Mouse (Mus musculus) cerebellum, adult 2 months (tissue): Measurements from ENCODE around the gene Hoxc8.

Experiments used
- CTCF ChIP-seq: fragments of 200-500 bp; IDR thresholded peaks from 2 replicates; pipeline ENCODE4 v1.5.1; 2011; ENCODE audit warnings: low read depth, mild to moderate bottlenecking, control low read depth, low read length, moderate library complexity, borderline replicate concordance; ENCODE audit not compliant: insufficient read depth
- POLR2A ChIP-seq: fragments of 200-500 bp; IDR thresholded peaks from 2 replicates; pipeline ENCODE4 v1.6.1; 2011; ENCODE audit warnings: low read length, control low read depth, borderline replicate concordance; ENCODE audit not compliant: insufficient read depth

- TF ChIP-seq CTCF (no peak), POLR2A (no peak)
Measured at GRCm38 (mm10) chr15:103005308-103005707, 14.9 kb downstream of the Hoxc8 start.
